25 mouse cellular contexts compared by ENCODE assay signal in genomic region chr3:98413733-98414132, GRCm38 (mm10). TPM values are rescaled to one million over a fixed set of nuclear protein-coding genes. Genes with fewer than 3 reads are reported as not detected.
DNase-seq lines count a peak whose midpoint lies in the region; ATAC-seq and TF ChIP-seq lines count a peak whose summit lies in the region.
"Had no signal": no experiment of that assay in that cellular context is flagged by ENCODE, and none has a peak within 500 bp of the region (broad histone marks: within the 10 kb centered on the region; RNA-seq: fewer than 3 reads in every experiment).

No protein-coding gene starts in this region.

- 83% methylated on average over 2 of the region's 2 CpGs for WGBS in heart, adult 2 months
- WGBS in heart, embryonic 14.5 days: 76% methylated on average over 2 of the region's 2 CpGs
- 39% methylated on average over 2 of the region's 2 CpGs for WGBS in lung, embryonic 14.5 days
- WGBS in intestine, embryonic 15.5 days: 44% methylated on average over 2 of the region's 2 CpGs

- TF ChIP-seq POLR2A in heart, adult 2 months (IDR thresholded peaks at IDR 0.05; ENCODE audit: insufficient read depth, low read depth, low read length): no peak

- no peak for TF ChIP-seq EP300 in heart, adult 2 months (IDR thresholded peaks at IDR 0.05; ENCODE audit: insufficient read depth, low read depth, low read length)

- peaks cover 21% of the 10 kb centered on the region for H3K4me1 ChIP-seq in heart, adult 2 months (ENCODE audit: control insufficient read depth, insufficient read depth, low read length)
- H3K4me1 ChIP-seq in heart, embryonic 14.5 days (ENCODE audit: control insufficient read depth in 2 of 2, insufficient read depth in 2 of 2, low read length in 2 of 2): peaks cover 35 to 71% of the 10 kb centered on the region in 2 experiments
- peaks cover 19% of the 10 kb centered on the region for H3K4me1 ChIP-seq in lung, embryonic 14.5 days (ENCODE audit: insufficient read depth)
- H3K4me1 ChIP-seq in intestine, embryonic 15.5 days (replicated peaks): peaks cover 26% of the 10 kb centered on the region

- H3K27me3 ChIP-seq in heart, adult 2 months (ENCODE audit: control insufficient read depth, insufficient read depth, low read length): no peaks in the 10 kb centered on the region
- H3K27me3 ChIP-seq in heart, embryonic 14.5 days (ENCODE audit: control insufficient read depth, insufficient read depth, low read length): no peaks in the 10 kb centered on the region
- H3K27me3 ChIP-seq in lung, embryonic 14.5 days (ENCODE audit: insufficient read depth, low read length): no peaks in the 10 kb centered on the region
- no peaks in the 10 kb centered on the region for H3K27me3 ChIP-seq in intestine, embryonic 15.5 days (replicated peaks)
- H3K27me3 ChIP-seq: embryonic facial prominence, embryonic 13.5 days; forebrain, embryonic 12.5 days; hindbrain, embryonic 15.5 days; kidney, embryonic 15.5 days had no signal

- DNase-seq in heart, adult 2 months: no peak
- DNase-seq in heart, postnatal 14 days: no peak
- DNase-seq in heart, adult 9 months (ENCODE audit: low spot score in 2 of 2): no peak
- DNase-seq in lung, embryonic 14.5 days: peak; percentile 47
- no peak for DNase-seq in lung, postnatal 14 days
- no peak for DNase-seq in frontal cortex, postnatal 10 days (ENCODE audit: low spot score in 2 of 2)
- DNase-seq: adrenal gland, postnatal 25 days; cerebellum, adult 18-20 months; cerebellum, adult 9-11 months; cerebellum, postnatal 36 days; gastrocnemius, postnatal 14 days had no signal

- no peak overlapping the region for H3K4me3 ChIP-seq in heart, adult 2 months
- H3K4me3 ChIP-seq in heart, embryonic 14.5 days (ENCODE audit: control insufficient read depth in 1 of 2, insufficient read depth in 1 of 2, low read depth in 1 of 2, low read length in 2 of 2): no peak overlapping the region
- H3K4me3 ChIP-seq in lung, embryonic 14.5 days (ENCODE audit: low read depth, low read length): no peak overlapping the region
- H3K4me3 ChIP-seq in intestine, embryonic 15.5 days (replicated peaks): no peak overlapping the region
- H3K4me3 ChIP-seq: embryonic facial prominence, embryonic 13.5 days; forebrain, embryonic 12.5 days; hindbrain, embryonic 15.5 days; kidney, embryonic 15.5 days had no signal

- TF ChIP-seq CTCF in heart, adult 2 months (IDR thresholded peaks at IDR 0.05): no peak
- TF ChIP-seq CTCF in lung, embryonic 14.5 days (IDR thresholded peaks at IDR 0.05; ENCODE audit: low read depth): no peak

- intact Hi-C loops in heart, adult 2 months (cut with DNase I): loop anchor here (2.0 to 10.0 kb wide), 2 partner anchors 19 to 399 kb away; partner anchors contain the start of gene Notch2
- intact Hi-C loops in heart, postnatal 14 days (cut with DNase I): loop anchor here (2.0 kb wide), 1 partner anchor 19 kb away; no protein-coding TSS in a partner anchor

- H3K4me2 ChIP-seq in heart, embryonic 14.5 days (ENCODE audit: low read length): no peak overlapping the region; the same call in 1 of the 2 replicates
- no peak overlapping the region for H3K4me2 ChIP-seq in lung, embryonic 14.5 days
- 0 out of 2 replicates have a peak overlapping the region, but pooled peaks have one; percentile 1 for H3K4me2 ChIP-seq in intestine, embryonic 15.5 days (replicated peaks)
- H3K4me2 ChIP-seq: embryonic facial prominence, embryonic 13.5 days; forebrain, embryonic 12.5 days; hindbrain, embryonic 15.5 days; kidney, embryonic 15.5 days had no signal

- ATAC-seq in heart, embryonic 14.5 days (ENCODE audit: insufficient number of reproducible peaks, insufficient read depth, low FRiP score, low read depth): no peak
- ATAC-seq in lung, embryonic 14.5 days (ENCODE audit: insufficient read depth): no peak
- peak; percentile 86 for ATAC-seq in intestine, embryonic 15.5 days
- ATAC-seq: forebrain, embryonic 16.5 days had no signal

- 0 out of 2 replicates have a peak, but pooled peaks cover 1% of the 10 kb centered on the region for H3K79me2 ChIP-seq in heart, adult 2 months (replicated peaks; ENCODE audit: control insufficient read depth, insufficient read depth, low read length)

- no peak overlapping the region for H3K9ac ChIP-seq in heart, adult 2 months (ENCODE audit: low read depth, low read length)
- H3K9ac ChIP-seq in heart, embryonic 14.5 days (ENCODE audit: low read length): peak overlapping the region; percentile 46; the same call in 1 of the 2 replicates
- no peak overlapping the region for H3K9ac ChIP-seq in lung, embryonic 14.5 days
- H3K9ac ChIP-seq in intestine, embryonic 15.5 days: no peak overlapping the region
- H3K9ac ChIP-seq: embryonic facial prominence, embryonic 13.5 days; forebrain, embryonic 12.5 days; hindbrain, embryonic 15.5 days; kidney, embryonic 15.5 days had no signal

- H3K27ac ChIP-seq in heart, adult 2 months: 0 out of 2 replicates have a peak overlapping the region, but pooled peaks have one; percentile 20
- peak overlapping the region in 1 of 2 experiments; percentile 71; a peak in 3 of 4 replicates for H3K27ac ChIP-seq in heart, embryonic 14.5 days (replicated peaks in 1 of 2; ENCODE audit: control insufficient read depth in 1 of 2, insufficient read depth in 1 of 2, low read depth in 2 of 2, low read length in 2 of 2)
- no peak overlapping the region for H3K27ac ChIP-seq in lung, embryonic 14.5 days (ENCODE audit: low read depth)
- no peak overlapping the region for H3K27ac ChIP-seq in intestine, embryonic 15.5 days
- H3K27ac ChIP-seq: embryonic facial prominence, embryonic 13.5 days; forebrain, embryonic 12.5 days; hindbrain, embryonic 15.5 days had no signal

- H3K9me3 ChIP-seq in heart, embryonic 14.5 days (ENCODE audit: control insufficient read depth, low read length): no peaks in the 10 kb centered on the region
- no peaks in the 10 kb centered on the region for H3K9me3 ChIP-seq in lung, embryonic 14.5 days (ENCODE audit: low read depth, low read length)
- H3K9me3 ChIP-seq in intestine, embryonic 15.5 days: no peaks in the 10 kb centered on the region
- H3K9me3 ChIP-seq: embryonic facial prominence, embryonic 13.5 days; forebrain, embryonic 12.5 days; hindbrain, embryonic 15.5 days; kidney, embryonic 15.5 days had no signal

- H3K36me3 ChIP-seq in heart, adult 2 months (ENCODE audit: control insufficient read depth, insufficient read depth, low read length): peaks cover 6% of the 10 kb centered on the region
- no peaks in the 10 kb centered on the region for H3K36me3 ChIP-seq in heart, embryonic 14.5 days (ENCODE audit: control insufficient read depth, insufficient read depth, low read length)
- H3K36me3 ChIP-seq in lung, embryonic 14.5 days (ENCODE audit: insufficient read depth): no peaks in the 10 kb centered on the region
- no peaks in the 10 kb centered on the region for H3K36me3 ChIP-seq in intestine, embryonic 15.5 days
- H3K36me3 ChIP-seq: embryonic facial prominence, embryonic 13.5 days; forebrain, embryonic 12.5 days; hindbrain, embryonic 15.5 days; kidney, embryonic 15.5 days had no signal

RNA-seq across cellular contexts. Expression of gene Zfp697, which starts 31.5 kb away (rescaled TPM):
- total RNA-seq in heart, adult 2 months (2021): 1 to 10 TPM; 5.9 to 8.1 TPM
- polyA plus RNA-seq in heart, adult 2 months (2012; rRNA removed): 6.3 and 9.0 TPM in 2 replicates
- 1 to 10 TPM; 6.1 to 7.3 TPM for total RNA-seq in heart, postnatal 14 days (2021)
- 11.1 and 13.3 TPM in 2 replicates for polyA plus RNA-seq in heart, embryonic 14.5 days (2014; fragmentation: Nextera tagmentation; extraction: Ambion mirVana)
- 9.1 and 10.2 TPM in 2 replicates for polyA plus RNA-seq in lung, embryonic 14.5 days (2014; fragmentation: Nextera tagmentation; extraction: Ambion mirVana)
- 7.1 and 7.2 TPM in 2 replicates for polyA plus RNA-seq in intestine, embryonic 15.5 days (2015; fragmentation: Nextera tagmentation; extraction: Ambion mirVana)

RNA-seq across cellular contexts. Expression of gene Gm4450, which starts 43.2 kb away (rescaled TPM):
- total RNA-seq in heart, adult 2 months (2021): not detected
- polyA plus RNA-seq in heart, adult 2 months (2012; rRNA removed): not detected in 2 replicates
- not detected for total RNA-seq in heart, postnatal 14 days (2021)
- not detected in 2 replicates for polyA plus RNA-seq in heart, embryonic 14.5 days (2014; fragmentation: Nextera tagmentation; extraction: Ambion mirVana)
- not detected in 2 replicates for polyA plus RNA-seq in lung, embryonic 14.5 days (2014; fragmentation: Nextera tagmentation; extraction: Ambion mirVana)
- not detected in 2 replicates for polyA plus RNA-seq in intestine, embryonic 15.5 days (2015; fragmentation: Nextera tagmentation; extraction: Ambion mirVana)
- total RNA-seq: adrenal gland, adult 18-20 months; adrenal gland, postnatal 25 days; gastrocnemius, adult 18-20 months; gastrocnemius, postnatal 14 days; MEL had no signal
- polyA plus RNA-seq: C2C12; embryonic facial prominence, embryonic 13.5 days; forebrain, embryonic 12.5 days; forebrain, embryonic 16.5 days; frontal cortex, adult 2 months; gonadal fat pad, adult 2 months; hindbrain, embryonic 11.5 days; hindbrain, embryonic 15.5 days had no signal
